Mouse (Mus musculus) liver, adult 2 months (tissue): ENCODE data around the gene Tmem30c.

Experiments used
- CTCF ChIP-seq: fragments of 200-500 bp; IDR thresholded peaks from 2 replicates; pipeline ENCODE4 v1.5.1; 2011; ENCODE audit warnings: low read depth, low read length, control low read depth
- POLR2A ChIP-seq: fragments of 200-500 bp; IDR thresholded peaks from 2 replicates; pipeline ENCODE4 v1.6.1; 2011; ENCODE audit warnings: low read length, control low read depth; ENCODE audit not compliant: insufficient read depth; ENCODE audit errors: extremely low read depth

DNA sequence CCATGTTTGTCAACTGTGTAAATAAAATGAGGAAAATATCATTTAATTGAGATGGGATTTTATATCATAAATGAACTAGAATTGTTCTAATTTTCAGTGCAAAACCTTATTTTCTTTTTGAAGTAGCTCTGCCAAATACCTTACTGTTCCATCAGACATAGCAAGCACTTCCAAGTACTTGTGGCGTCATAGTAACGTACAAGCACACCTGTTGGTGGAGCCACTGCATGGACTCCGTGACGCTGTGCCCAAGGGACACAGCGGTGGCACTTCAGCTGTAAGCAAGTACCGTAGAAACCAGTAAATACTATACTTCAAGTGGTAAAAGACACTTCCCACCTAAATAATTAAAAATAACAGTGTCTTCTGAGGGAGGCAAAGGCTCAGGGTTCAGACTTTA is 72.3 kb downstream of the Tmem30c start:
- TF ChIP-seq CTCF (no peak), POLR2A (no peak)
